Mouse (Mus musculus): ENCODE measurements around the gene Dis3l2. TPM values are rescaled to one million over a fixed set of nuclear protein-coding genes. Genes with fewer than 3 reads are reported as not detected.

Dis3l2 gene
- polyA plus RNA-seq, 1 experiment from 2014 or later: 40.6 TPM

GRCm38 (mm10) chr1:86955801-86956200 lies 252.2 kb downstream of the Dis3l2 start:
- DNase-seq (ENCODE audit: low spot score) (no peak), ATAC-seq (replicated peaks; ENCODE audit: low FRiP score) (no peak)
- no peak overlapping the region for H3K9ac ChIP-seq (ENCODE audit: low read length)
- no peaks in the 10 kb centered on the region for H3K27me3 ChIP-seq (ENCODE audit: control insufficient read depth, insufficient read depth, low read length)
- H3K9me3 ChIP-seq (ENCODE audit: control insufficient read depth, low read length): no peaks in the 10 kb centered on the region
- H3K36me3 ChIP-seq (ENCODE audit: control insufficient read depth, insufficient read depth, low read length): no peaks in the 10 kb centered on the region
- H3K4me3 ChIP-seq (ENCODE audit: low read depth, low read length): no peak overlapping the region
- no peaks in the 10 kb centered on the region for H3K4me1 ChIP-seq (replicated peaks; ENCODE audit: control insufficient read depth, insufficient read depth, low read length)
- no peak overlapping the region for H3K4me2 ChIP-seq (ENCODE audit: low read depth, low read length, severe bottlenecking)
- no peak overlapping the region for H3K27ac ChIP-seq (ENCODE audit: low read depth, low read length)

GRCm38 (mm10) chr1:86968261-86968964 lies 264.8 kb downstream of the Dis3l2 start:
- no peak for DNase-seq (ENCODE audit: low spot score)
- WGBS: 67% methylated on average over 6 of the region's 6 CpGs

DNA sequence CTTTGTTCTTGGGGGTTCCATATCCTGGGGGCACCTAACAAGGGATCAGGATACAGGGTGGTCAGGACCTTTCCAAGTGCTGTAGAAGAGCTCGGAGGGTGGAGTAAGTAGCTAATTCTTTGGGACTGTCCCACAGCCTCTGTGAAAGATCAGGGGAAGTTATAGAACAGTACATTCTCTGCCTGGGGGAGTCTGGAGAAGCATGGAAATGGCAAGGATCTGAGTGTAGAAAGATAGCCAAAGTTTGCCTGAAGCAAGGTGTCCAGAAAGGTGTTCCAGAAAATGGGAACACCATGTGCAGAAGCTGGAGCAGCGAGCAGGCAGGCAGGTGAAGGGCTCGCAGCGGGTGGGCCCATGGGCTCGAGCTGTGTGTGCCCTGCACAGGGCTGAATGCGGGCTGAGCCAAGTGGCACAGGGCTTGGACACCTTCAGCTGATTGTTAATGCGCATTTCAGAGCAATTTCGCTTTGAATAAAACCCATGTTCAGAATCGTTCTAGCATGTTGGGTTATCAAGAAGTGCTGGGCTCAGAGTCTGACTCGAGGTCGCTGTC lies 265.6 kb downstream of the Dis3l2 start:
- DNase-seq (ENCODE audit: low spot score): no peak
- WGBS: 78% methylated on average over 11 of the region's 11 CpGs
- no peaks in the 10 kb centered on the region for H3K27me3 ChIP-seq (ENCODE audit: control insufficient read depth, insufficient read depth, low read length)
- H3K9ac ChIP-seq (ENCODE audit: low read length): no peak overlapping the region
- no peak for ATAC-seq (replicated peaks; ENCODE audit: low FRiP score)
- H3K4me3 ChIP-seq (ENCODE audit: low read depth, low read length): no peak overlapping the region
- no peaks in the 10 kb centered on the region for H3K36me3 ChIP-seq (ENCODE audit: control insufficient read depth, insufficient read depth, low read length)
- H3K27ac ChIP-seq (ENCODE audit: low read depth, low read length): no peak overlapping the region
- no peak overlapping the region for H3K4me2 ChIP-seq (ENCODE audit: low read depth, low read length, severe bottlenecking)
- H3K9me3 ChIP-seq (ENCODE audit: control insufficient read depth, low read length): no peaks in the 10 kb centered on the region
- no peaks in the 10 kb centered on the region for H3K4me1 ChIP-seq (replicated peaks; ENCODE audit: control insufficient read depth, insufficient read depth, low read length)

More at GRCm38 (mm10) chr1:86968261-86968964, 264.8 kb downstream of the Dis3l2 start:
- H3K4me3 ChIP-seq (ENCODE audit: low read depth, low read length): no peak overlapping the region
- no peaks in the 10 kb centered on the region for H3K4me1 ChIP-seq (replicated peaks; ENCODE audit: control insufficient read depth, insufficient read depth, low read length)
- no peak overlapping the region for H3K27ac ChIP-seq (ENCODE audit: low read depth, low read length)
- H3K4me2 ChIP-seq (ENCODE audit: low read depth, low read length, severe bottlenecking): no peak overlapping the region
- H3K9me3 ChIP-seq (ENCODE audit: control insufficient read depth, low read length): no peaks in the 10 kb centered on the region
- H3K9ac ChIP-seq (ENCODE audit: low read length): no peak overlapping the region
- H3K36me3 ChIP-seq (ENCODE audit: control insufficient read depth, insufficient read depth, low read length): no peaks in the 10 kb centered on the region
- no peaks in the 10 kb centered on the region for H3K27me3 ChIP-seq (ENCODE audit: control insufficient read depth, insufficient read depth, low read length)
- ATAC-seq (replicated peaks; ENCODE audit: low FRiP score): no peak

DNA sequence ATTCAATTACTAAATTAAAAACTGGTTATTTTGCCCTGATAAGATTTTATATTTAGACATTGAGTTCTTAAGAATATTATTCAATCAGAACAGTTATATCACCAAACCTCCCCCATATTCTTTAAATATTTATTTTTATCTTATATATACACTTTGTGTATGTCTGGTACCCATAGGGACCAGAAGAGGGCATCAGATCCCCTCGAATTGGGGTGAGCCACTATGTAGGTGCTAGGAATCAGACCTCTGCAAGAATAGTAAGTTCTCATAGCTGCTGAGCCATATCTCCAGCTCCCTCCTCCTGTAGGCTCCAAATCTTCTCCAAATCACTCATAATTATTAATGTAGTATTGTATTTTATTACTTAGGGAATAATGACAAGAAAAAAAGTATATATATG lies 269.1 kb downstream of the Dis3l2 start:
- Histone ChIP-seq H3K4me1 (replicated peaks; ENCODE audit: control insufficient read depth, insufficient read depth, low read length) (no peaks in the 10 kb centered on the region), H3K36me3 (ENCODE audit: control insufficient read depth, insufficient read depth, low read length) (no peaks in the 10 kb centered on the region), H3K4me3 (ENCODE audit: low read depth, low read length) (no peak overlapping the region), H3K9ac (ENCODE audit: low read length) (no peak overlapping the region), H3K4me2 (ENCODE audit: low read depth, low read length, severe bottlenecking) (no peak overlapping the region), H3K27me3 (ENCODE audit: control insufficient read depth, insufficient read depth, low read length) (no peaks in the 10 kb centered on the region), H3K9me3 (ENCODE audit: control insufficient read depth, low read length) (no peaks in the 10 kb centered on the region), H3K27ac (ENCODE audit: low read depth, low read length) (no peak overlapping the region)
- WGBS: 47% methylated on average over 1 of the region's 1 CpGs
- no peak for DNase-seq (ENCODE audit: low spot score)
- no peak for ATAC-seq (replicated peaks; ENCODE audit: low FRiP score)

DNA sequence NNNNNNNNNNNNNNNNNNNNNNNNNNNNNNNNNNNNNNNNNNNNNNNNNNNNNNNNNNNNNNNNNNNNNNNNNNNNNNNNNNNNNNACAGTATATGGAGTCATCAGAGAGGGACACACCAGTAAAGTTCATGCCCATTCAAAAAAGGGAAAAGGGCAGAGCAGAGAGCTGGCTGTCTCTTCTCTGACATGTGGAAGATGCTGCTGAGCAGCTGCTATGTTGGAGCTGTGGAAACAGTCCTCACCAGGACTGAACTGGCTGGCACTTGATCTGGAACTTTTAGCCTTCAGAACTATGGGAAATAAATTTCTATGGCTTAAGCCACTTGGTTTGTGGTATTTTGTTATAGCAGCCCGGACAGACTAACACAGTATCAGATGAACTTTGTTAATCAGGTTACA lies 273.4 kb downstream of the Dis3l2 start:
- Histone ChIP-seq H3K9ac (ENCODE audit: low read length) (no peak overlapping the region), H3K9me3 (ENCODE audit: control insufficient read depth, low read length) (no peaks in the 10 kb centered on the region), H3K4me3 (ENCODE audit: low read depth, low read length) (no peak overlapping the region), H3K27ac (ENCODE audit: low read depth, low read length) (no peak overlapping the region), H3K36me3 (ENCODE audit: control insufficient read depth, insufficient read depth, low read length) (no peaks in the 10 kb centered on the region), H3K27me3 (ENCODE audit: control insufficient read depth, insufficient read depth, low read length) (no peaks in the 10 kb centered on the region), H3K4me2 (ENCODE audit: low read depth, low read length, severe bottlenecking) (no peak overlapping the region), H3K4me1 (replicated peaks; ENCODE audit: control insufficient read depth, insufficient read depth, low read length) (no peaks in the 10 kb centered on the region)
- 91% methylated on average over 1 of the region's 1 CpGs for WGBS
- no peak for DNase-seq (ENCODE audit: low spot score)
- ATAC-seq (replicated peaks; ENCODE audit: low FRiP score): no peak

- no peaks in the 10 kb centered on the region for H3K9me3 ChIP-seq (ENCODE audit: control insufficient read depth, low read length)
- no peak overlapping the region for H3K27ac ChIP-seq (ENCODE audit: low read depth, low read length)
- no peak overlapping the region for H3K4me2 ChIP-seq (ENCODE audit: low read depth, low read length, severe bottlenecking)
- H3K4me3 ChIP-seq (ENCODE audit: low read depth, low read length): no peak overlapping the region
- ATAC-seq (replicated peaks; ENCODE audit: low FRiP score) (no peak), DNase-seq (ENCODE audit: low spot score) (no peak)
- H3K9ac ChIP-seq (ENCODE audit: low read length): no peak overlapping the region
- no peaks in the 10 kb centered on the region for H3K27me3 ChIP-seq (ENCODE audit: control insufficient read depth, insufficient read depth, low read length)
- H3K4me1 ChIP-seq (replicated peaks; ENCODE audit: control insufficient read depth, insufficient read depth, low read length): no peaks in the 10 kb centered on the region
- H3K36me3 ChIP-seq (ENCODE audit: control insufficient read depth, insufficient read depth, low read length): no peaks in the 10 kb centered on the region
Observed at GRCm38 (mm10) chr1:86986372-86986771, 282.8 kb downstream of the Dis3l2 start.

GRCm38 (mm10) chr1:86992849-86993248 lies 289.2 kb downstream of the Dis3l2 start:
- 27% methylated on average over 5 of the region's 5 CpGs for WGBS

DNA sequence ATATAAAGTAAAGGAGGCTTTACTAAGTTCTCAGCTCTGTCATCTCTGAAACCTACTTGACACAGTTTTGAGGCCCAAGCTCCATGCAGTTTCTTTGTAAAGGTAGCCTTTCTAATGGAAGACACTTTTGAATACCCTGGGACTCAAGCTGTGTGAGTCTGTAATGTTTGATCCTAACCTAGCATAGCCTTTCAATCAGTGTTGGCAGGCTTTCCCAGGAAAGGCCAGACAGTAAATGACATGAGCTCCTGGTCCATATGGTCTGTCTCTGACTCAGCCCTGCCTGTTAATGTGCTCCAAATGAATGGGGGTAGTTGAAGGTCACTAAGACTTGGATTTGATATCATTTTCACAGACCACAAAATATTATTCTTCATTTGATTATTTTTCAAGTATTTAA lies 290.4 kb downstream of the Dis3l2 start:
- ATAC-seq (replicated peaks; ENCODE audit: low FRiP score) (no peak), DNase-seq (ENCODE audit: low spot score) (no peak)
- H3K4me2 ChIP-seq (ENCODE audit: low read depth, low read length, severe bottlenecking): no peak overlapping the region
- no peaks in the 10 kb centered on the region for H3K9me3 ChIP-seq (ENCODE audit: control insufficient read depth, low read length)
- peaks cover 4% of the 10 kb centered on the region; the same call in 1 of the 2 replicates for H3K4me1 ChIP-seq (replicated peaks; ENCODE audit: control insufficient read depth, insufficient read depth, low read length)
- no peak overlapping the region for H3K4me3 ChIP-seq (ENCODE audit: low read depth, low read length)
- no peak overlapping the region for H3K9ac ChIP-seq (ENCODE audit: low read length)
- H3K36me3 ChIP-seq (ENCODE audit: control insufficient read depth, insufficient read depth, low read length): no peaks in the 10 kb centered on the region
- H3K27ac ChIP-seq (ENCODE audit: low read depth, low read length): no peak overlapping the region
- no peaks in the 10 kb centered on the region for H3K27me3 ChIP-seq (ENCODE audit: control insufficient read depth, insufficient read depth, low read length)

More at GRCm38 (mm10) chr1:86992849-86993248, 289.2 kb downstream of the Dis3l2 start:
- H3K4me1 ChIP-seq (replicated peaks; ENCODE audit: control insufficient read depth, insufficient read depth, low read length): peaks cover 4% of the 10 kb centered on the region; the same call in 1 of the 2 replicates
- no peak overlapping the region for H3K4me2 ChIP-seq (ENCODE audit: low read depth, low read length, severe bottlenecking)
- H3K36me3 ChIP-seq (ENCODE audit: control insufficient read depth, insufficient read depth, low read length): no peaks in the 10 kb centered on the region
- no peak overlapping the region for H3K27ac ChIP-seq (ENCODE audit: low read depth, low read length)
- no peak for ATAC-seq (replicated peaks; ENCODE audit: low FRiP score)
- no peaks in the 10 kb centered on the region for H3K9me3 ChIP-seq (ENCODE audit: control insufficient read depth, low read length)
- DNase-seq (ENCODE audit: low spot score): no peak
- no peak overlapping the region for H3K4me3 ChIP-seq (ENCODE audit: low read depth, low read length)
- H3K9ac ChIP-seq (ENCODE audit: low read length): no peak overlapping the region
- H3K27me3 ChIP-seq (ENCODE audit: control insufficient read depth, insufficient read depth, low read length): no peaks in the 10 kb centered on the region

DNA sequence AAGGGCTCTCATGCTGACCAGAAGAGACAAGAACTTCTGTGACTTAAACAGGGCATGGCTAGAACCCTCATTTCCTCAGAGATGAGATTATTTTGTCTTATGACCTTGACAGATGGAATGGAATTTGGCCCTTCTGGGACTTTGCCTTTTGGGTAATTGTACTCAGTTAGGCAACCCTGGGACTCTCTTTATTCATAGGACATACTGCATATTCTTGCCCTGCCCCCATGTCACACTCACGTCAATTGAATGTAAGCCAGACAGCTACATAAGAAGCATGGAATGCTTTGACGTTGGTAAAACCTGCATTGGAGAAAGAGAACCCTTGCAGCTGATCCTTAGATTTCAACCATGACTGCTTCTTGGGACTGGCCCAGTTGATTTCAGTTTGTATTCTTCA lies 294.4 kb downstream of the Dis3l2 start:
- no peak overlapping the region for H3K27ac ChIP-seq (ENCODE audit: low read depth, low read length)
- no peak overlapping the region for H3K9ac ChIP-seq (ENCODE audit: low read length)
- ATAC-seq (replicated peaks; ENCODE audit: low FRiP score) (no peak), DNase-seq (ENCODE audit: low spot score) (no peak)
- H3K4me1 ChIP-seq (replicated peaks; ENCODE audit: control insufficient read depth, insufficient read depth, low read length): peaks cover 3% of the 10 kb centered on the region; the same call in 1 of the 2 replicates
- no peaks in the 10 kb centered on the region for H3K9me3 ChIP-seq (ENCODE audit: control insufficient read depth, low read length)
- no peak overlapping the region for H3K4me2 ChIP-seq (ENCODE audit: low read depth, low read length, severe bottlenecking)
- H3K27me3 ChIP-seq (ENCODE audit: control insufficient read depth, insufficient read depth, low read length): no peaks in the 10 kb centered on the region
- no peak overlapping the region for H3K4me3 ChIP-seq (ENCODE audit: low read depth, low read length)
- 84% methylated on average over 2 of the region's 2 CpGs for WGBS
- no peaks in the 10 kb centered on the region for H3K36me3 ChIP-seq (ENCODE audit: control insufficient read depth, insufficient read depth, low read length)
